Mouse (Mus musculus) E14TG2a.4 (cell line): ENCODE results near the gene Tnfrsf1a.
A peak's percentile ranks its signal among the peaks of the same experiment; 100 is the strongest.

Experiments
- H3K27me3 ChIP-seq: 2 replicates; pipeline ENCODE4 v1.6.1; 2014; ENCODE audit warnings: low read length, control low read depth; ENCODE audit not compliant: insufficient read depth
- H3K36me3 ChIP-seq: 2 replicates; pipeline ENCODE4 v1.6.1; 2014; ENCODE audit warnings: low read length, control low read depth; ENCODE audit not compliant: insufficient read depth
- H3K4me1 ChIP-seq: replicated peaks from 2 replicates; pipeline ENCODE4 v1.6.1; 2014; ENCODE audit warnings: low read depth, low read length, control low read depth
- H3K4me3 ChIP-seq: replicated peaks from 2 replicates; pipeline ENCODE4 v1.5.1; 2014; ENCODE audit warnings: mild to moderate bottlenecking, low read length
- H3K9me3 ChIP-seq: 2 replicates; pipeline ENCODE4 v1.6.1; 2014; ENCODE audit warnings: low read length, control low read depth
- CTCF ChIP-seq: conservative IDR thresholded peaks from 2 replicates; pipeline ENCODE4 v1.5.1; 2014; ENCODE audit warnings: low read length
- NANOG ChIP-seq: IDR thresholded peaks from 2 replicates; pipeline ENCODE4 v1.6.1; 2014; ENCODE audit warnings: borderline replicate concordance, low read length, mixed read lengths
- POU5F1 ChIP-seq: IDR thresholded peaks from 2 replicates; pipeline ENCODE4 v1.6.1; 2014; ENCODE audit warnings: low read length, borderline replicate concordance

The Tnfrsf1a gene

GRCm38 (mm10) chr6:125312171-125312570 is 37.0 kb upstream of the Tnfrsf1a start:
- TF ChIP-seq NANOG (no peak), CTCF (no peak), POU5F1 (no peak)
- H3K36me3 ChIP-seq: no peaks in the 10 kb centered on the region

GRCm38 (mm10) chr6:125312581-125313355 is 36.4 kb upstream of the Tnfrsf1a start:
- Histone ChIP-seq H3K27me3 (peaks cover 55% of the 10 kb centered on the region), H3K36me3 (no peaks in the 10 kb centered on the region), H3K9me3 (no peaks in the 10 kb centered on the region), H3K4me1 (peaks cover 31% of the 10 kb centered on the region), H3K4me3 (peak overlapping the region; percentile 75)
- no peak for TF ChIP-seq CTCF
- no peak for TF ChIP-seq POU5F1
- no peak for TF ChIP-seq NANOG

More at GRCm38 (mm10) chr6:125312171-125312570, 37.0 kb upstream of the Tnfrsf1a start:
- H3K27me3 ChIP-seq: peaks cover 59% of the 10 kb centered on the region
- no peak overlapping the region for H3K4me3 ChIP-seq
- H3K9me3 ChIP-seq: no peaks in the 10 kb centered on the region
- H3K4me1 ChIP-seq: peaks cover 31% of the 10 kb centered on the region

- Histone ChIP-seq H3K4me1 (peaks cover 30% of the 10 kb centered on the region), H3K36me3 (no peaks in the 10 kb centered on the region), H3K27me3 (peaks cover 54% of the 10 kb centered on the region), H3K4me3 (peak within 1 kb of the TSS; percentile 75), H3K9me3 (no peaks in the 10 kb centered on the region)
- TF ChIP-seq CTCF (no peak), POU5F1 (no peak), NANOG (no peak)
These were observed 35.5 kb upstream of the Tnfrsf1a start, which contains the start of gene Ltbr for GRCm38 (mm10) chr6:125313546-125314230. Gene Ltbr (minus strand): TSS chr6:125313885.

GRCm38 (mm10) chr6:125314231-125314563 is 35.0 kb upstream of the Tnfrsf1a start:
- TF ChIP-seq POU5F1: no peak
- TF ChIP-seq NANOG: no peak
- no peak for TF ChIP-seq CTCF
- Histone ChIP-seq H3K9me3 (no peaks in the 10 kb centered on the region), H3K27me3 (peaks cover 58% of the 10 kb centered on the region), H3K4me1 (peaks cover 28% of the 10 kb centered on the region), H3K4me3 (peak overlapping the region; percentile 75), H3K36me3 (no peaks in the 10 kb centered on the region)

- no peaks in the 10 kb centered on the region for H3K9me3 ChIP-seq
- peaks cover 63% of the 10 kb centered on the region for H3K27me3 ChIP-seq
- TF ChIP-seq POU5F1 (no peak), NANOG (no peak), CTCF (no peak)
- peaks cover 29% of the 10 kb centered on the region for H3K4me1 ChIP-seq
- H3K36me3 ChIP-seq: no peaks in the 10 kb centered on the region
- H3K4me3 ChIP-seq: no peak overlapping the region
These were observed 34.4 kb upstream of the Tnfrsf1a start for GRCm38 (mm10) chr6:125314746-125315145.

GRCm38 (mm10) chr6:125317077-125317476 is 32.1 kb upstream of the Tnfrsf1a start:
- no peak for TF ChIP-seq CTCF
- no peak for TF ChIP-seq NANOG
- TF ChIP-seq POU5F1: no peak
- no peaks in the 10 kb centered on the region for H3K9me3 ChIP-seq
- H3K4me1 ChIP-seq: peaks cover 53% of the 10 kb centered on the region
- no peaks in the 10 kb centered on the region for H3K36me3 ChIP-seq
- no peak overlapping the region for H3K4me3 ChIP-seq
- H3K27me3 ChIP-seq: peaks cover 78% of the 10 kb centered on the region

GRCm38 (mm10) chr6:125318981-125319918 is 29.9 kb upstream of the Tnfrsf1a start:
- H3K4me3 ChIP-seq: no peak overlapping the region
- H3K36me3 ChIP-seq: no peaks in the 10 kb centered on the region
- H3K4me1 ChIP-seq: peaks cover 54% of the 10 kb centered on the region
- no peaks in the 10 kb centered on the region for H3K9me3 ChIP-seq
- TF ChIP-seq CTCF (no peak), POU5F1 (no peak), NANOG (no peak)
- peaks cover 77% of the 10 kb centered on the region for H3K27me3 ChIP-seq

GRCm38 (mm10) chr6:125319919-125320296 is 29.3 kb upstream of the Tnfrsf1a start:
- H3K27me3 ChIP-seq: peaks cover 76% of the 10 kb centered on the region
- TF ChIP-seq NANOG (no peak), CTCF (no peak), POU5F1 (no peak)
- H3K4me1 ChIP-seq: peaks cover 48% of the 10 kb centered on the region
- H3K36me3 ChIP-seq: no peaks in the 10 kb centered on the region
- no peaks in the 10 kb centered on the region for H3K9me3 ChIP-seq
- H3K4me3 ChIP-seq: no peak overlapping the region
